Mouse (Mus musculus) ovary, adult 18-20 months (tissue): ENCODE results near the gene Ulk3.

Experiments used
- DNase-seq: peaks from one replicate; pipeline ENCODE4 v3.0.0; 2022; ENCODE audit warnings: low spot score, mixed read lengths

Gene Ulk3

DNA sequence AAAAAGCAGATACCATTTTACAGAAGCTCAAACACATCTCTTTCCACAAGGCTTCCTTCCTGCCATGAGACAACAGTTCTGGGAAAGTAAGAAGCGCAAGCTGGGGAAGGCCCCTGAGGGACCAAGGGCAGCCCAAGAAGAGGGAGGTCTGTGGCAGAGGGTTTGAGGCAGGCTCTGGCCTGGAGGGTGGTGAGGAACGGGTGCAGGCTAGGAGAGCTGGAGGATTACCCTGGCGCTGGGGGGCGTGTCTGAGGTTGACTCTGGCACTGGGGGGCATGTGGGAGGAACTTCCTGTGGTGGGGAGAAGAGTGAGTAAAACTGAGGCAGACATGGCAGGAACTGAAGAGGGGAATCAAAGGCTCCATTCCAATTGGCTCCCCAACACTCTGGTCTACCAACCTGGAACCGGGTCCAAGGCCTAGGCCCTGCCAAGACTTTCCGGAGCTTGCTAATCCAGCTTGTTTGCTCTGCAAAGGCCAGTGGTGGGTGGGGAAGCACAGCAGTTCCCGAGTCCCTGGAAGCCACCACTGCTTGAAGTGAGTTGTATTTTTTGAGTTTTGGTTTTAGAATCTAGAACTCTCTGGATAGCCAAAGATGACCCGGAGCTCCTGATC, 28.4 kb downstream of the Ulk3 start:
- no peak for DNase-seq

DNA sequence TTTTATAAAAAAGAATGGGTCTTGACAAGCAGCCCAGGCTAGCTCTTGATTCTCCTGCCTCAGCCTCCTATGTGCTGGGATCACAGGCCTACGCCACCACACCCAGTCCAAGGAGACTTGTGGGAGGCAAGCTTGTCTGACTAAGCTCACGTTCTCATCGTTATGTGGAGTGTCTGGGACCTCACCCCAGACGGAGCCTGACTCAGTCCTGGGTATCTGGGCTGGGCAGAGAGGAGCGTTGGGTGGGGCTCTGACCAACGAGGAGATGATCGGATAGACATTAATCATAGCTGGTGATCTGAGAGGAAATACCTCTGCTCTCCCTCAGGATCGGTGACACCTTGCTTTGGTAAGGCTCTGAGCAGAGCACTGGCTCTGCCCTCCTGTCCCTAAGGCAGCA, 29.6 kb downstream of the Ulk3 start:
- no peak for DNase-seq

DNA sequence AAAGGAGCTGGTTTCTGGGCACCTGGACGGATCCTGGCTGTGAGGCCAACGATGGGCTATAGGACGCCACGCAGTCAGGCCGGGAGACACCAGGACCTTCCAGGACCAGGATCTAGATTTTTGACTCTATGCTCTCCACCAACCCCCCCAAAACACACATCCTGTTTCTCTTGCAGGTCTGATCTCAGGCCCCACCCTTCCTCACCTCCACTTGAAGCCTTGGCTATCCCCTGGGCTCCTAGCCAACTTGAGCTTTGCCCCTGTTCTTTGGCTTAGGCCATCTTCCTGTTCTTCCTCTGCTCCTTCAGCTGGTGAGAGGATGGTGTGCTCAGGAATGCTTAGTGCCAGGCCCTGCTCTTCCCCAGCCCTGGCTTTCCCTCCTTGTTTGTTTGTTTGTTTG, 31.4 kb downstream of the Ulk3 start, which contains the start of gene Lman1l:
TSS of gene Lman1l (minus strand) at position 101 of the 400 bp plus-strand sequence.
- DNase-seq: no peak

GRCm38 (mm10) chr9:57624295-57624694, 35.0 kb downstream of the Ulk3 start:
- DNase-seq: no peak

- DNase-seq: no peak
These were observed 36.6 kb downstream of the Ulk3 start for GRCm38 (mm10) chr9:57625674-57626500.

GRCm38 (mm10) chr9:57627191-57627590, 37.9 kb downstream of the Ulk3 start:
- no peak for DNase-seq

GRCm38 (mm10) chr9:57627892-57628291, 38.6 kb downstream of the Ulk3 start:
- DNase-seq: no peak

DNA sequence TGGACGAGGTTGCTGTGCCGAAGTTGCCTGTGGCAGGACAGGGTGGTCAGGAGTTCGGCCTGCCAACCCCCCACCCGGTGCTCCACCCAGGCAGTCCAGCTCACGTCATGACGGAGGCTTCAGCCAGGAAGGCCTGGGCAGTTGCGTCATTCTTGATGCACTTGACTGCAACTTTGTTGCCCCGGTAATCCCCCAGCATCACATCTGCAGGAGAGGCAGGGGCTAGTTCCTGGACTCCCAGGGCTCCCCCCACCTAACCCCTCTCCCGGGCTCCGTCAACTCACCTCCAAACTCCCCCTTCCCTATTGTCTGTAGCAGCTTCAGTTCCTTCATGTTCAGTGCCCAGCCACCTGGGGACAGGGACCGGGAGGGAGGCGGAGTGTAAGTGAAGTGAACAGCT, 39.5 kb downstream of the Ulk3 start:
- no peak for DNase-seq

- DNase-seq: no peak
These were observed 40.0 kb downstream of the Ulk3 start for GRCm38 (mm10) chr9:57629118-57629874.

- no peak for DNase-seq
These were observed 44.3 kb downstream of the Ulk3 start for GRCm38 (mm10) chr9:57633481-57634024.

DNA sequence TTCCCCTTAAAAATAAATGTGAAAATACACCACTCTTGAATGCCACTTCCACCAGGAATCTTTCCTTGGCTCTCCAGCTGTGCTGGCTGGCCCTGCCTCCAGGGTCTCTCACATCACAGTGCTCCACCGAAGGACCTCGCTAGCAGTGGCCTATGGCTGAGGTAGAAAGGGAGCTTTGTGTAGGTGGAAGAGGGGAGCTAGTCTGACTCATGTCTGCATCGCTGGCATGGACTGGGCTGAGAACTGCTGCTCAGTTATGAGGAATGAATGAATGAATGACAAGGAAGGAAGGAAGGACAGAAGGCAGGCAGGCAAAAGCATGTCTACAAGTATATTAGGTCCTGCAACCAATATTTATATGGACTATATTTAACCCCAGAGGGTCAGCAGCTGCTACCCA, 48.0 kb downstream of the Ulk3 start:
- no peak for DNase-seq

- peak; percentile 36 for DNase-seq
These were observed 48.6 kb downstream of the Ulk3 start for GRCm38 (mm10) chr9:57637741-57638322.

DNA sequence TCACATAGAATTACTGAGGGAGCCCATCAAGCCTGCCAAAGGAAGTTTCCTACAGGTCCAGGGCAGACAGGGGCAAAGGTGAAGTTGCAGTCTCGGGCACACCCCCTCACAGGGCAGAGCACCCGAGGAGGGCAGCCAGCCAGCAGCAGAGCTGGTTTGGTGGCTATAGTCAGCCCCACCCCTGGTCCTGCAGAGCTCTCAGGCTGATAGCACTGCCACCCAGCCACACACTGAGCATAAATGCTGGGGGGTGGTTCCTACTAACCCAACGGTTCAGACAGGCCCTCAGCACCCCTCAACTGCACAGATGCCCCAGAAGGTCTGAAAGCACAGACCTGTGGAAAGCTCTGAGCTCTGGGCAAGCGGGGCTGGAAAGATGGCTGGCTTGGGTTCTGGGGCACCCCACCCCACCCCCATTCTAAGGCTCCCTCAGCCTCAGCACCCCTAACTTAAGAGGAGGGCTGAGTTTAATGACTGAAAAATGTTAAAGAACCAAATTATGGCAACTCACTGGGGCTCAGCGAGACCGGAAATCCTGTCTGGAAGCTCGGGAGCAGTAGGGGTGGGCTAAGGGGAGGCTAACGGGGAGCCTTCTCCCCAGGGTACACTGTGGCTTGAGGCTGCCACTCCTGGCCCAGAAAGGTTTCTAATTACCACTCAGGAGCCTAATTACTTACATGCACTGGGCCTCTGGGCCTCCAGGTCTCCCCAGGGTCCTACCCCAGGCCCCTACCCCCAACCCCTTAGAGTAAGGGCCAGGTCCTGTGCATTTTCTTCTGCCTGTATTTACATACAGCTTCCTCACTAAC, 49.6 kb downstream of the Ulk3 start:
- no peak for DNase-seq

DNA sequence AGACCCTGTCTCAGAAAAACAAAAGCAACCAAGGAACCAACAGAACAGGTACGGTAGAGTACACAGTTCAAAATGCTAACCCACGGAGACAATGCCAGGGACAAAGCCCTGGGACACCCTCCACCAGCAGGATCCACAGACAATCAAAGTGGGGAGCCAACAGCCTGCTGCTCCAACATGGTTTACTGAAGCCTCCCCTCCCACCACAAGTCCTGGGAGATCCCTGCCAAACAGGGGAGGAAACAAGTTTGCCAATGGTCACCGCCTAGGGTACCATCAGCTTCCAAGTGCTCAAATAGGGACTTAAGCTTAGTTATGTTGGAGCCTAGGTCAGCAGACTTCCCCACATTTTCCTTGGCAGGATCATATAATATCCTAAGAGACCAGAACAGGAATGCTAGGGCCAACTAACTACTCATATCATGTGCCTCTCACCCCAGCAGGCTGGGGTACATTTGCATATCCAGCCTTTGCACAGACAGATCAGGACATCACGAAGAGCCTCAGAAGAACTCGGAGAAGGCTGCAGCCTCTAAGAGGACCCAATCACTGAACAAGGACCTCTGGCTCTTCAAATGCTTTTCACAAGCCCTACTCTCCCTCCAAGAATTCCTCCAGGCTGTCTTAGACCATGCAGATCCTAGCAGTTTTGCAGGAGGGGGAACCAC, 50.5 kb downstream of the Ulk3 start:
- no peak for DNase-seq

- DNase-seq: peak; percentile 40
These were observed 51.1 kb downstream of the Ulk3 start for GRCm38 (mm10) chr9:57640384-57640783.

GRCm38 (mm10) chr9:57641022-57641421, 51.8 kb downstream of the Ulk3 start:
- DNase-seq: no peak

- no peak for DNase-seq
These were observed 52.7 kb downstream of the Ulk3 start for GRCm38 (mm10) chr9:57641775-57642550.

DNA sequence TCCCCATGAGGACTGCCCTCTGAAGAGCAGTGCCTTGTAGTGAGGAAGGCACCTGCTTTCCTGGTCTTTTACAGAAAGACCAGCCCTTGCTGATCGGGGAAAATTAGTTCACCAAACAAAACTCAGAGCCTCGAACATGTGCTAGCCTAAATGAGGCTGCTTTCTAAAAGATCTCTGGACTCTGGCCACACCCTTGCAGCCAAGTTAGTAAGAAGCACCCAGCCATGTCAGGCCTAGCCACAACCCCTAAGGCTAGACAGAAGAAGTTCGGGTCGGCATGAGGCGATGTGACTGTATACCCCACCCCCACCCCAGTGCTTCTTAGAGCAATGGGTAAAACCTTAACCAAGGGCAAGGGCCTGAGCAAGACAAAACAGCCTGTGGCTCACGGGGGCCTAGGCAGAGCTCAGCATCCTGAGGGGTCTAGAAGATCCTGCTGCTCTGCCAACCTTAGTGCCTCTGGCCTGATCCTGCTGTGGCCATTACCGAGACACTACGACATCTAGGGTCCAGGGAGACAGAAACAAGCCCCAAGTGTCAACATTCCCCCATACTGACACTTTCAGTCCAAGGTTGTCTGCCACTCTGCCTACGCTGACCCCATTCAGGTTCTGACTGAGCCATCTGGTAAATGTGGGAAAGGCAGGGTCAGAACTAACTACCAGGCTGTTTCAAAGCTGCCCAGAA, 54.1 kb downstream of the Ulk3 start:
- DNase-seq: no peak

DNA sequence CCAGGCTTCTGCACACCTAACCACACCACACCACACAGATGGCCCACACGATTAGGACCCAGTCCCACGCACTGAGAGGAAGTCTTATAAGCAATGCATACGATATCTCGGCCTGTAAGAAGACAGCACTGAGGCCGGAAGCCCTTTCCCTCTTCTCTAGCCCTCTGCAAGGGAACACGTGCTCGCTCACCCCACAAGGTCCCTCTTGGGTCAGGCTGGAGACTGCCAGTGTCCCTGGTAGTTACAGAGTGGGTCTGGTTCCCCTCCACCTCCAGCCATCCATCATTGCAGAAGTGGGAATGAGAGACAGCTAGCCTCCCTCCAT, 54.6 kb downstream of the Ulk3 start:
- DNase-seq: no peak
